Mouse (Mus musculus): Measurements from ENCODE around the gene Mapk12.

The Mapk12 gene

GRCm38 (mm10) chr15:89171526-89172051 is 31.1 kb upstream of the Mapk12 start:
- no peak for DNase-seq (ENCODE audit: low read depth, low spot score)

- no peak for DNase-seq (ENCODE audit: low read depth, low spot score)
Observed at GRCm38 (mm10) chr15:89170102-89170501, 29.6 kb upstream of the Mapk12 start.

DNA sequence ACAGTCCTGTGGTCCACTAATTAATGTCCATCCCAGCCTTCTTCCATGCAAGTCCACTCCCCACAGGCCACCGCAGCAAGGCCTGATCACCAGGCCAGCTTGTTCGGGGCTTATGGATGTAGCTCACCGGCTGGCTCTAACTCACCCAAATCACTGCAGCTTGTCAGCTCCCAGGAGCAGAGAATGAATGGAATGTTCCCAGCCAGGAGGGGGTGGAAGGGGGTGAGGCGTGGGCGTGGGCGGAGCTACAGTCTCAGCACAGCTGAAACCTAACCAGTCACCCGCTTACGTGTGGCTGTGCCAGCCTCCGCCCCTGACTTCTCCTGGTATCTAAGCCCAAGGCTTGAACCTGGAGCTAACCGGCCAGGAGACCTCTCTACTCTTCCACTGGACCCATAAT is 28.9 kb upstream of the Mapk12 start:
- DNase-seq (ENCODE audit: low read depth, low spot score) = peak; percentile 95

GRCm38 (mm10) chr15:89168922-89169321 is 28.4 kb upstream of the Mapk12 start:
- no peak for DNase-seq (ENCODE audit: low read depth, low spot score)

- DNase-seq (ENCODE audit: low read depth, low spot score) = no peak
Observed at GRCm38 (mm10) chr15:89165478-89165877, 25.0 kb upstream of the Mapk12 start.

DNA sequence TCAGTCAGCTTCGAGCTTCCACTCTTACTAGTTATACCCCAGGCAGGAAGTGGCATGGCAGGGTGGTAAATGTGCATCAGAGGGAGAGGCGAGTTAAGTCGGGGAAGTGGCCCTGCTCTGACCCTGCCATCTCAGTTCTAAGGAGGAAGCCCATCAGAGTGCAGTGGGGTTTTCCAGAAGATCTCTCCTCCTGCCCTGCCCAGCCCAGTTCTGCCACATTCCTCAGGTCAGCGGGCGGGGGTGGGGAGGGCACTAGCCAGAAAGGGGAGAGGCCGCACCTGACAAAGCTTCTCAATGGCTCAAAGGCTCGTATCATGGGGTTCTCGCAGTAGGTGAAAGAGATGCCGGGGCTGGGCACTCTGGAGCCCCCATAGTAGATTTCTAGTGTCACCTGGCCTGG is 20.9 kb upstream of the Mapk12 start:
- DNase-seq (ENCODE audit: low read depth, low spot score) = no peak

DNA sequence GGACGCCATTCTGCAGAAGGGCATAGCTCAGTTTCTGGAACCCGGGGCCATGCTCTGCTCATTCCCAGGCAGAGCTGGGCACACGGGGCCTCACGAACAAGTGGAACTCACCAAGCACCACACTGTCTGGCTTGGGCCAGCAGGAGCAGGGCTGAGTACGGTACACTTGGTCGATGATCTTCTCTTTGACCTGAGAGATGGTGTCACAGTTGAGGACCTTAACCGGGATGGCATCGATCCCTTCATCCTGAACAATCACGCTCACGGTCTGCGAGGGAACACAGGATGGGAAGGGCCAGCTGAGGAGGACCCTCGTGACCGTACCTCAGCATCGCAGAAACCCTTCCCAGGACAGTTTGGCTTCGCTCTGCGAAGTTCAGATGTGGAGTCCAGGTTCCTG is 18.0 kb upstream of the Mapk12 start:
- no peak for DNase-seq (ENCODE audit: low read depth, low spot score)

DNA sequence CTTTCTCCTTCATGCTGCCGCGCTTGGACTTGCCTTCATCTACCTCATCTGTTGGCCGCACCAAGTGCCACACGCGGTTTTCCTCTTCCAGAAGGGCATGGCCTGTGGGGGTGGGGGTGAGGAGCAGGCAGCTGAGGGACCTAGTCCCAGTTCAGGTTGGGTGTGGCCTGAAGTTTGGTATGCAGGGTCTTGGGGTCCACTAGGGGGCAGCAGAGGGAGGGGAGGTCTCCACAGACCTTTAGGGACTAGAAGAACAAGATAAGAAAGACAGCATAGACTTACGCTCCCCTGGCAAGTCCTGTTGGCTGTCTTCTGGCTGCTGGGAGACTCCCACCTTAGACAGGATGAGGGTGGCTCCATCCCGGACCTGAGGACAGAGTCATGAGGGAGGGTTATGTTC is 17.5 kb upstream of the Mapk12 start:
- DNase-seq (ENCODE audit: low read depth, low spot score) = peak; percentile 93

DNA sequence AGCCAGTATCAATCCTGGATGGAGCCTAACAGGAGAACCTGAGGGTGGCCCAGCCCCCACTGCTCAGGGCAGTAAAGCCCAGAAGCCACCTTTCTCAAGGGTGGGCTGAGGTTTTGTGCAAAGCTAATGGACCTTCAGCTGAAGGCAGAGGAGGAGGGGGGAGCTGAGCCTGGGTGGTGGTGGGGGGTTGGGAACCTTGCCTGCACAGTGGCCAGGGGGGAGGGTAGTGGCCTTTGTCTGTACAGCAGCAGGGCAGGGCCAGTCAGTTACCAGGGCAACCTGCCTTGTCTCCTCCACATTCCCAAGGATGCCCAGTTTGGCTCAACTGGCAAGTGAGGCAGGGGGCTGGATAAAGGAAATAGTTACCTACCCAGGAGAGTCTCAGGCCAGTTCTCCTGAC is 11.8 kb upstream of the Mapk12 start:
- DNase-seq (ENCODE audit: low read depth, low spot score) = no peak

DNA sequence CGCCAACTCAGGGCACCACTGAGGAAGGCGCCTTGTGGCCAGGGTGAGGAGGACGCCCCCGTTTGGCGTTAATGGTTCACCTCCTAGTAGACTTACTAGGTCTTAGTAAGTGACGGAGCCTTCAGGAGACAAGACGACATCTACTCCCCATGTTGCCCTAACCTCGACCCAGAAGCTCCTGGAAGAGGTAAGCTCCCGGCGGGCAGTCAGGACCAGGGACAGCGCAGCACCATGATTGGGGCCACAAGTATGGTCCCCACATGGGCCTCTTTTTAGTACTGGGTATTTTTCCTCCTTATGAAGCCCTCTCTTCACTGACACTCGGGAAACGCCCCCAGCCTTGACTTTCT is 9.5 kb upstream of the Mapk12 start:
- DNase-seq (ENCODE audit: low read depth, low spot score) = peak; percentile 74

DNA sequence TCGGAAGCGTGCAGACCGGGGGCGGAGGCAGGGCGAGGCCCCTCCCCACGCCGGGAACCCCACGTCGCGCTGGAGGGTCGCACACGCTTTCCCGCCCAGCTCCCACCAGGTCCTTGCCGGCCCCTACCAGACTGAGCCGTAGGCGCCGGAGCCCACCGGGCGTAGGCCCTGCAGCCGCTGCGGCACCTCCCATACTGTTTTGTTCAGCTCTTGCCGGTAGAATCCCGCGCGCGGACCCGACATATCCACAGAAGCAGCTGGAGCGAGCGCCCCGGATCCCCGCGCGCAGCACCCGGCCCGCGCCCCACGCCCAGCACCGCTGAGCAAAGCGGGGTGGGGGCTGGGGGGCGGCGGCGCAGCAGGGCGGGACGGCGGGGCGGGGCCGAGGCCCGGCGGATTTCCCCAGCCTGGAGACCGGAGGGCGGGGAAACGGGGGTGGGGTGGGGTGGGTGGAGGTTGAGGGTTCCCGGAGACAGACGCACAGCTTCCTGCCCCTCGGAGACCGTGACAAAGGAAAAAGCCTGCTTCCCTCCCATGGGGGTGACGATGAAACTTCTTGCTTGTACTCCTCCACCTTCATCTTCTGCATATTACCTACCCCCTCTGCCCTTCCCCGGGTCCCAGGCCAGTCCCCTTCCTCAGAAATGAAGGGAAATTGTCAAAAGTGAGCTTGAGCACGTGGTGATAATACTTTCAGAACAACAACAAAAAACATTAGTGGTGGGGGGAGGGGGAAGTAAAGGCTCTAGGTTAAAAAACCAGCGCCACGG is 9.0 kb upstream of the Mapk12 start, which contains the start of gene Mapk11:
TSS of gene Mapk11 (minus strand) at position 358 of the 770 bp plus-strand sequence.
- peak; percentile 47 for DNase-seq (ENCODE audit: low read depth, low spot score)

DNA sequence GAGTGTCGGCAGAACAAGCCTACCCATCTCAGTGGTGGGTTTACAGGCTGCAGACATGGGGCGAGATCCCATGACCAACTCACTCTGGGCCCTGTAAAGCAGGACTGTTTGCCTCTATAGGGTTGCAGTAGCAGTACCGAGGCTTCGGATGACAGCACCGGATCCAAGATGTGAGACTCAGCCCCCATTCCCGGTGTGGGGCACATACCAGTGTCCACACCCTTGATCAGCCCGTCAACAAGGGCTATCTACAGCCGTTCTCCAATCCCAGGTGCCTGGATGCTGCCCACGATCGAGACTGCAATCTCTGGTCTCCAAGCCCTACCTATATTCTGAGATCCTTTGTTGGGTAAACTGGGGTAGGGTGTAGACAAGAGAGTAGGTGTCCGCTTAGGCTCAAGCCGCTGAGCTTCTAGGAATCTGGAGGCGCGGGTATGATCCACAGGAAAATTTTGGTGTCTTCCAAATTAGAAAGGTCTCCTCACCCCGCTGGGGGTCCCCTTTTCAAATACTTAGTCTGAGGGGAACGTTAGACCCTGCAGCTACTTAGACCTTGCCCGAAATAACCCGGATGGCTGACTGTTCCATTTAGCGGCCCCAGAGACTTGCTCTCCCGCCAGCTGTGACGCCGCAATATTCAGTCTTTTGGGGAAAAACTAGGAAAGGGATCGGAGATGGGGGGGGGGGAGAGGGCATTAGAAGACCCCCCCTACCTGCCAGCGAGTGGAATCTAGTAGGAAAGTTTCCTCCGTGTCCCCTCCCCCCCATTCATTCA is 8.2 kb upstream of the Mapk12 start:
- DNase-seq (ENCODE audit: low read depth, low spot score) = no peak

GRCm38 (mm10) chr15:89147895-89148294 is 7.4 kb upstream of the Mapk12 start:
- no peak for DNase-seq (ENCODE audit: low read depth, low spot score)

DNA sequence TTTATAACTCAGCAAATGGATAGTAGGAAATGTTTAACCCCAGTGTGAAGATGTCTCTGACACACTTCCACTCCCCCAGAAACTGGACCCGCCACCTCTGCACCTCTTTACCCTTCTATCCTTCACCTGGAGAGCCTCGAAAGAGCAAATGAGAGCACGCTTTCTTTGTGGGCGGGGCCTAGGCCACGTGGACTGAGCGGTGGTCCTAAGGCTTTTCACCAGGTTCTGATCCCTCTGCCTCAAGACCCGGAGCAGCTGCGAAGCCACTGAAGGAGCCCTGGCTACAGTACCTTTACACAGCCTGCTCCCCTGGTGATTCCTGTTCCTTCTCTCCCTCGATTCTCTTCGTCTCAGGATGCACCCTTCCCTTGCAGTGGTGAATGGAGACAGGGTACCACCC is 7.0 kb upstream of the Mapk12 start:
- DNase-seq (ENCODE audit: low read depth, low spot score) = no peak

DNA sequence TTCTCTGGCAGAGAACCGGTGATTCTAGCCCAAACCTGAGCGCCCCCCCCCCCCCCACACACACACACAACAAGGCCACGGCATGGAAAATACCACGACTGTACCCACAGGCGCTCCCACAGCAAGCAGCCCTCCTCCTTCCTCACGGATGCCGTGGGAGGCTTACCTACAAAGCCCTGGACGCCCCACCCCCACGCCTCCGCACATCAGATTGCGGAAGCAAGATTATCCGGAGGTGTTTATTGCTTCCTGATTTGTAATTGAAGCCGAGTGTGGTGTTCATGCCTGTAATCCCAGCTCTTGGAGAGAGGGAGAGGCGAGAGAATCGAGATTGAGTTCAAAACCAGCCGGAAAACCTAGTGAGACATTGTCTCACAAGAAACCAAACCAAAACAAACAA is 6.5 kb upstream of the Mapk12 start:
- no peak for DNase-seq (ENCODE audit: low read depth, low spot score)

DNA sequence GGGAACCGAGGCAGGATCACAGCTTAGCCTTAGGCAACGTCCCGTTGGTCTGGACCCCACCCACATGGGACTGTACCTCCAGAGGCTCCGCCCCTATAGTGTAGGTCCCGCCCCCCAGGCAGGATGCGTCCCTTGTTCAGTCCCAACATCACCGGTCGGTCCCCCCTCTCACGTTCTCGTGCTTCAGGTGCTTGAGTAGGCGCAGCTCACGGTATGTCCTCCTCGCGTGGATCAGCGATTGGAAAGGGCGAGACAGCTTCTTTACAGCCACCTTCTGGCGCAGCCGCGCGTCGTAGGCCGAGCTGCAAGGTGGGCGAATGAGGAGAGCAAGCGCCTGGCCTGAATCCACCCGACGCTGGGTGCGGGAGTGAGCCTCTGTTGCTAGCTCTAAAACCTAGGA is 6.0 kb upstream of the Mapk12 start:
- peak; percentile 88 for DNase-seq (ENCODE audit: low read depth, low spot score)

DNA sequence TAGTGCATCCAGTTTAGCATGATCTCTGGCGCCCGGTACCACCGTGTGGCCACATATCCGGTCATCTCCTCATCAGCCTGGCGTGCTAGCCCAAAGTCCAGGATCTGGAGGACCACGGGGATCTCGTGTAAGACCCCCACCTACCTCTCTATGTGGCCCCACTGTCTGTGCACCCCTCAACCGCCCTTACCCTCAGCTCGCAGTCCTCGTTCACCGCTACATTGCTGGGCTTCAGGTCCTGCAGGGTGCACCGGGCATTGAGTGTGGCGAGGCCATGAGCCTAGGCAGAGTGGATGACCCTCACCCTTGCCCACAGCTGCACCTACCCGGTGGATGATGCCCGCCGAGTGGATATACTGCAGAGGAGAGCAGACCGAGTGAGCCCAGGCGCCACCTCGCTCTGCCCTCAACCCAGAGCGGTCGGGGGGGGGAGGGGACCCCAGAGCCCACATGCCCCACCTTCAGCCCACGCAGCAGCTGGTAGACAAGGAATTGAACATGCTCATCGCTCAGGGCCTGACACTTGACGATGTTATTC is 5.4 kb upstream of the Mapk12 start:
- DNase-seq (ENCODE audit: low read depth, low spot score) = no peak

GRCm38 (mm10) chr15:89144965-89145364 is 4.5 kb upstream of the Mapk12 start:
- DNase-seq (ENCODE audit: low read depth, low spot score) = no peak

DNA sequence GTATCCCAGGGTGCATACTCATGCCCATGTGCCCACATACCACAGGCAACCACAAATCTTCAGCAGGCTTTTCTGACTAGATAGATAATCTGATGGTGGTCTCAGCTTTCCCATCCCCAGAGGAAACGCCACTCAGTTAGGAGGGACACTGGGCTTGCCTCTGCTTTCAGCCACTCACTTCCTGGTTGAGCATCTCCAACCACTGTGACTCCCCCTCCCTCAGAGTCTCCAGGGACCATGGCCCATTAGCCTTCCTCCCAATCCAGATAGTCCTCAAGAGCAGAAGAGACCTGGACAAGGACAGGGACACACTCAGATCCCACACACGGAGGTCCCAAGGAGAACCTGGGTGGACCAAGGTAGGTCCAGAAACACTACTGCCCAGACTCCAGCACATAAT is 2.6 kb upstream of the Mapk12 start:
- no peak for DNase-seq (ENCODE audit: low read depth, low spot score)

DNA sequence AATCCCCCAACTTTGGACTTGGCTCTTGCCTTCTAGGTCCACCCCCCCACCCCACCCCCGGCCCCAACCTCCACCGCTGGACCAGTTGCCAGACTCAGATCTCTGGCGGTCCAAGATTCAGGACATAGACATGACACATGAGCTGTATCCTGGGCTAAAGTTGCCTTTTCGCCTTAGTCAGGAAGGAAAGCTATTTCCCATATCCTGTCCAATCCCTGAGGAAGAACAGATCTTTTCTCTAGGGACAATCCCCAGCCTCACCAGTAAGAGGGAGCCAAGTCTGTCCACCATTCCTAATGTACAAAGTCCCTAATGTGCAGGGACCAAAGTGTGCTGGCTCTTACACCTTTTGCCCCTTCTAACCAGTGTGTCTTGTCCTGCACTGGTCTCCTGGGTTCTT is 1.4 kb upstream of the Mapk12 start:
- no peak for DNase-seq (ENCODE audit: low read depth, low spot score)

GRCm38 (mm10) chr15:89141443-89141842 is 940 bp upstream of the Mapk12 start:
- no peak for DNase-seq (ENCODE audit: low read depth, low spot score)

- DNase-seq (ENCODE audit: low read depth, low spot score) = peak; percentile 43
Observed at GRCm38 (mm10) chr15:89140048-89140658, 350 bp downstream of the Mapk12 start.
